Mouse (Mus musculus): Measurements from ENCODE around the gene Cryge.

Cryge gene

GRCm38 (mm10) chr1:65010153-65010552 lies 40.8 kb downstream of the Cryge start:
- DNase-seq, result peak; percentile 66 to 67

GRCm38 (mm10) chr1:65005575-65005974 lies 45.4 kb downstream of the Cryge start:
- DNase-seq, result no peak

- DNase-seq, result no peak
Observed at GRCm38 (mm10) chr1:65004526-65004925, 46.4 kb downstream of the Cryge start.
